Mouse (Mus musculus) forebrain, postnatal 0 days (tissue): ENCODE results near the gene Vps13d. TPM values are rescaled to one million over a fixed set of nuclear protein-coding genes. Genes with fewer than 3 reads are reported as not detected.
A peak's percentile ranks its signal among the peaks of the same experiment; 100 is the strongest.

Experiments
- ATAC-seq: fragments of 200-750 bp; cut with Nextera tagmentation; 2 replicates; pipeline ENCODE4 v1.8.0; 2017; ENCODE audit warnings: mild to moderate bottlenecking, moderate library complexity
- DNase-seq: peaks from one replicate; pipeline ENCODE4 v3.0.0-alpha.2; 2015
- H3K27ac ChIP-seq: fragments of 300-500 bp; sonication (generic); 2 replicates; pipeline ENCODE4 v1.5.1; 2014; ENCODE audit warnings: low read depth, mild to moderate bottlenecking, antibody characterized with exemption, low read length, moderate library complexity, mixed read lengths
- H3K27me3 ChIP-seq: fragments of 300-500 bp; sonication (generic); 2 replicates; pipeline ENCODE4 v1.6.1; 2014; ENCODE audit warnings: mild to moderate bottlenecking, low read length, mixed read lengths; ENCODE audit not compliant: insufficient read depth
- H3K36me3 ChIP-seq: fragments of 300-500 bp; sonication (generic); 2 replicates; pipeline ENCODE4 v1.6.1; 2014; ENCODE audit warnings: mild to moderate bottlenecking, moderate library complexity; ENCODE audit not compliant: insufficient read depth
- H3K4me1 ChIP-seq: fragments of 300-500 bp; sonication (generic); 2 replicates; pipeline ENCODE4 v1.6.1; 2014; ENCODE audit warnings: antibody characterized with exemption; ENCODE audit not compliant: insufficient read depth
- H3K4me2 ChIP-seq: fragments of 300-500 bp; sonication (generic); 2 replicates; pipeline ENCODE4 v1.6.1; 2014; ENCODE audit warnings: low read depth, mild to moderate bottlenecking, moderate library complexity
- H3K4me3 ChIP-seq: fragments of 300-500 bp; sonication (generic); 2 replicates; pipeline ENCODE4 v1.5.1; 2014; ENCODE audit warnings: low read depth, low read length, mixed read lengths
- H3K9ac ChIP-seq: fragments of 300-500 bp; sonication (generic); 2 replicates; pipeline ENCODE4 v1.6.1; 2014; ENCODE audit warnings: mild to moderate bottlenecking
- H3K9me3 ChIP-seq: fragments of 300-500 bp; sonication (generic); 2 replicates; pipeline ENCODE4 v1.6.1; 2016; ENCODE audit warnings: low read length
- CTCF ChIP-seq: sonication (generic); IDR thresholded peaks from 2 replicates; pipeline ENCODE4 v1.5.1; 2016; ENCODE audit warnings: antibody characterized with exemption, control low read depth, low read depth
- WGBS: fragments of 180-500 bp; shearing (Covaris S2); extraction: QIAGEN DNeasy Blood & Tissue Kit; methylation state at CpG from one replicate; pipeline ENCODE4 v1.1.7; 2014; 5-methylcytosine and 5-hydroxymethylcytosine counted together
- polyA plus RNA-seq: library from polyadenylated mRNA; unstranded; fragments of >200 nt; fragmentation: Nextera tagmentation; extraction: Ambion mirVana; gene quantifications from 2 replicates; pipeline ENCODE4 v1.2.1, GENCODE M21; 2015
- total RNA-seq: library from RNA; depleted of rRNA; stranded (reverse); fragments of >200 nt; gene quantifications from 2 replicates; pipeline ENCODE4 v1.2.3, GENCODE M21; 2014

The Vps13d gene
- total and polyA plus RNA-seq, 2 experiments from 2014 or later = 6.4 to 30.8 TPM

DNA sequence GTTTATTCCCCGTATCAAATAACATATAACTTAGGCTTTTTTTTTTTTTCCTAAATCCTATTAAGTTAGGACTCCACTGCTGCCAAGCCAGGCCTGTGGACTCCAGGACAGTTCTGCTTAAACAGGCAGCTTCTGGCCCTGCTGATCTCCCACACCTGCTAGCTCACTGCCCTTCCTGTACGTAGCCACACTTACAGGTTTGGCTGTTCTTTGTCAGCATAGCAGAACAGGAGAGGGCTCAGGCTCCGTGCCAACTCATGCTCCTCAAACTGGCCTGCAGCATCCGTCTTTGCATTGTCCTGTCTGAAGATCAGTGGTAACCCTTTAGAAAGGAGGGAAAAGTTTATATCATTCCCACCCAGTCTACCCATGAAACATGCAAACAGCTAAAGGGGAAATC is 108.3 kb downstream of the Vps13d start:
- H3K27ac ChIP-seq = no peak overlapping the region
- no peaks in the 10 kb centered on the region for H3K9me3 ChIP-seq
- H3K4me1 ChIP-seq = no peaks in the 10 kb centered on the region
- H3K4me3 ChIP-seq = no peak overlapping the region
- H3K36me3 ChIP-seq = peaks cover 61% of the 10 kb centered on the region
- no peak for TF ChIP-seq CTCF
- WGBS = 82% methylated on average over 4 of the region's 4 CpGs
- no peak for DNase-seq
- no peaks in the 10 kb centered on the region for H3K27me3 ChIP-seq
- H3K4me2 ChIP-seq = no peak overlapping the region
- no peak for ATAC-seq
- H3K9ac ChIP-seq = no peak overlapping the region

DNA sequence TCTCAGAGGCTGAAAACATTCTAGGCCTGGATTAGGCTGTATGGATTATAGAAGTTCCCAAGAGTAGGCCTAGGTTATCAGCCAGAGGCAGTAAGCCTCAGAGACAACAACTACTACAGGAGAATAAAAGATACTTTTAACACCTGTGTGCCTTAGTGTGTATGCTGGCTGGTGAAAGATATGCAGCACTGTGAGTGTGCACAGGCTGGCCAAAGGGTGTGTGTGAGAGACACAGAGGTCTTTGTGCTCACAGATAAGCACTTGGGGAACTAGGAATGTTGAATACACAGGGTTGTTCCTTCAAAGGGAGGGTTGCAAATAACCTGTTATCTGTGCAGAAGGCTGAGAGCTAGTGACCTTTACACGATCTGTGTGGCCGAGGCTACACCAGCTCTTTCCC is 115.5 kb downstream of the Vps13d start:
- no peak overlapping the region for H3K4me3 ChIP-seq
- H3K4me2 ChIP-seq = no peak overlapping the region
- H3K27me3 ChIP-seq = no peaks in the 10 kb centered on the region
- H3K36me3 ChIP-seq = peaks cover 62% of the 10 kb centered on the region
- WGBS = 94% methylated on average over 2 of the region's 2 CpGs
- no peak for TF ChIP-seq CTCF
- no peaks in the 10 kb centered on the region for H3K4me1 ChIP-seq
- DNase-seq = no peak
- ATAC-seq = no peak
- no peak overlapping the region for H3K9ac ChIP-seq
- no peak overlapping the region for H3K27ac ChIP-seq
- no peaks in the 10 kb centered on the region for H3K9me3 ChIP-seq

DNA sequence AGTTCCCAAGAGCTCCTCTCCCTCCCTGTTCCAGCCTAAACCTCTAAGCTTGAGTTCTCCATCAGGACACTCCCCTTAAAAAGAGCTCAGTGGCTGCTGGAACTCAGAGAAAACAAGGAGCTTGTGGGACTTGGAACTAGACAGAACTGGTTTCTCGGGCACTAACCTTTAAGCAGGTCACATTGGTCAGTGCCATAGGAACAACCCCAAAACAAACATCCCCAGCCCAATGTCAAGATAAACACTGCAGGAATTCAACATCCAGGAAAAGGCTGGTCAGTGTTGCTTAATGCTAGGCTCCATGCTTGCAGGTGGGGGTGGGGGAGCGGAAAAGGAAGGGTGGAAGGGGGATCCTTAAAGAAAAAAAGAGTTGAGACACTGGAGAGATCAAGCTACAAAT is 120.5 kb downstream of the Vps13d start:
- no peak overlapping the region for H3K27ac ChIP-seq
- WGBS = 93% methylated on average over 2 of the region's 2 CpGs
- no peak for TF ChIP-seq CTCF
- DNase-seq = no peak
- no peak overlapping the region for H3K9ac ChIP-seq
- no peaks in the 10 kb centered on the region for H3K9me3 ChIP-seq
- H3K4me1 ChIP-seq = no peaks in the 10 kb centered on the region
- H3K4me3 ChIP-seq = no peak overlapping the region
- peaks cover 63% of the 10 kb centered on the region for H3K36me3 ChIP-seq
- H3K4me2 ChIP-seq = no peak overlapping the region
- no peaks in the 10 kb centered on the region for H3K27me3 ChIP-seq
- ATAC-seq = no peak

DNA sequence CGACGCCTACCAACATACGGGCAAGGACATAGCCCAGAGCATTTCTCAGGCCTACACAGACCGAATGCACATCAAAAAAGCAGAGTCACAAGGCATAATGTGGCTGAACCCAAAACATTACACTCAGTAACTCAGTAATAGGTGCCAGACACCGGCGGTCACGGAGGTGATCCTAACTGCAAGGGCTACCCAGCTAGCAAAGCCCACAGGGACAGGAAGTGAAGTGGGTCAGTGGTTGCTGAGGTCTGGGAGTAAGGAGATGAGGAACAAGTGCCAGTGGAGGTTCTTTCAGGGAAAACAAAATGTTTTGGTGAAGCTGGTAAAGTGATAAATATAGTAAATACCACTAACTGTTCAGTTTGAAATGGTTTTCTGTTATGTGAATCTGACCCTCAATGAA is 121.1 kb downstream of the Vps13d start:
- Histone ChIP-seq H3K36me3 (peaks cover 61% of the 10 kb centered on the region), H3K4me3 (no peak overlapping the region), H3K27ac (no peak overlapping the region), H3K27me3 (no peaks in the 10 kb centered on the region), H3K9me3 (no peaks in the 10 kb centered on the region), H3K4me1 (no peaks in the 10 kb centered on the region), H3K4me2 (no peak overlapping the region), H3K9ac (no peak overlapping the region)
- no peak for TF ChIP-seq CTCF
- 91% methylated on average over 7 of the region's 7 CpGs for WGBS
- ATAC-seq = no peak
- no peak for DNase-seq

DNA sequence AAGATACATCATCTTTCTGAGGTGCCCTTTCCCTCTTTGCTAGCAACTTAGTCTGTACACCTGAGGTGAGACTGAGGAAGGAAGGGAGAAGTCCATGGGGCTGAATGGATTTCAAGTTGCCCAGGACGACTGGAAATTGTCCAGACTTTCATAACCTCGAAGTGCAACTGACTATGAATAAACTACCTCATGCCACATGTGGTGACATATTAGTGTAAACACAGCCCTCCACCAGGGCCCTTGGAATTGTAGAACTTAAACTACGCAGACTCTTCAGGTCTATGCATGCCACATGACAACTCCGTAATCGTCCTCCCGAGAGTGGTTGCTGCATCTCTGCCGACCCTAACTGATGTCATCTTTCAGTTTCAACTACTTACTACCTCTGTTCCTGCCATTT is 122.9 kb downstream of the Vps13d start:
- no peak overlapping the region for H3K4me3 ChIP-seq
- ATAC-seq = no peak
- H3K27ac ChIP-seq = no peak overlapping the region
- H3K4me2 ChIP-seq = no peak overlapping the region
- H3K4me1 ChIP-seq = no peaks in the 10 kb centered on the region
- no peaks in the 10 kb centered on the region for H3K9me3 ChIP-seq
- no peak for TF ChIP-seq CTCF
- peaks cover 62% of the 10 kb centered on the region for H3K36me3 ChIP-seq
- DNase-seq = no peak
- no peaks in the 10 kb centered on the region for H3K27me3 ChIP-seq
- H3K9ac ChIP-seq = no peak overlapping the region
- WGBS = 93% methylated on average over 7 of the region's 7 CpGs

DNA sequence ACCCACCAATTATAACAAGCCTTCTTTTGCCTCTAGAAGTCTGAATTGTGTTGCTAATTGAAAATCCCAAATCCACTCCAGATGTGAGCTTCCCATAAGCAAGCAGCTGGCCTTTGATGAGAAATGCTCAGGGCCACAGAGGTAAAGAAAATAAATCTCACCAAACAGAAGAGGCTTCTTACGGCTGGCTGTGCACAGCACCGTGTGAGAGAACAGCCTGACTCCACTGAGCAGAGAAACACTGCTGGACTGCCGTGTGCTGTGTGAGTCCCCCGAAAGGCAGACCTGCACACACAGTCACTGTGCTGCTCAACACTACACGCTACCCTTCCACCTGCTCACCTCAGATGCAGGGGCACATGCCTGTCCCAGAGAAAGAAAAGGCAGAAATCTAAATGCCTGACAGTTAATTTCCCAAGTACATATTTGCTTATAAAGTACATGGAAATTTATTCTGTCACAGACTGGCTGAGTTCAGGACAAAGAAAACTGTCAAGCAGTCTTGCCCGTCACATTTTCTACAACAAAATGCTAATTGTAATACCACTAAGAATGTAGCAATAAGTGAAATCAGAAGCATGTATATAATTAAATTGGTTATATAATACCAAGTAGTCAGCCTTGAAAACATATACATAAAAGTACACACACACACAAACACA is 127.7 kb downstream of the Vps13d start:
- Histone ChIP-seq H3K9me3 (no peaks in the 10 kb centered on the region), H3K36me3 (peaks cover 64% of the 10 kb centered on the region), H3K27me3 (no peaks in the 10 kb centered on the region), H3K4me3 (no peak overlapping the region), H3K27ac (peak overlapping the region; percentile 46; the same call in 1 of the 2 replicates), H3K9ac (no peak overlapping the region), H3K4me2 (no peak overlapping the region), H3K4me1 (no peaks in the 10 kb centered on the region)
- TF ChIP-seq CTCF = no peak
- DNase-seq = peak; percentile 14
- 21% methylated on average over 6 of the region's 6 CpGs for WGBS
- ATAC-seq = peak; percentile 55

DNA sequence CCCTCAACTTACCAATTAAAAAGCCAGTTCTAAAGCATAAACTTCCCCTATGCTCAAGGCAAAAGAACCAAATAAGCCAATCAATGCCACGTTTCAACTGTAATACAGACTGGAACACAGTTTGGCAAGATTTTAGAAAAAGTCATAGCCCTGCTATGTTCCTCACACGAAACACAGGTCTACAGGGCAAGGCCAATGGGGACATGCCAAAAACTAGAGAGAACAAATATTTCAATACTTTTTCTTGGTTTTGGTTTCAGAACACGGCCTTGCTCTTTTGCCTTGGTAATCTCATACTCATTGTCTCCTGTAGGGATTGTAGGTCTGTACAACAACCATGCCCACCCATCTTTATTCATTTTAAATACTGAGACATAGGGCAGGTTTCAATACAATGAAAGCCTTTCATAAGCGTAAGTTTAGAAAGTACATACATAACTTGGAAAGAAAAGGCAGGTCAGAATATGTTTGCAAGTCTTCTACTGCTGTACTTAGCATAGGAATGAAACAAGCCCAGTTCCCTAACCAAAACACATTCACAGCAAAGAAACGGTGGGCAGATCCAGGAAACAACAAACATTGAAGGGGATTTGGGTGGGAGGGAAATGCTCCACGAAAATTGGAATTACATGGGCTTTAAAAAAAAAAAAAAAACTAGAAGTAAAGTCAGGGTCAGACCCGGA is 128.3 kb downstream of the Vps13d start:
- WGBS = 57% methylated on average over 7 of the region's 7 CpGs
- H3K27me3 ChIP-seq = no peaks in the 10 kb centered on the region
- no peaks in the 10 kb centered on the region for H3K9me3 ChIP-seq
- DNase-seq (no peak), ATAC-seq (no peak)
- 0 out of 2 replicates have a peak overlapping the region, but pooled peaks have one; percentile 46 for H3K27ac ChIP-seq
- no peaks in the 10 kb centered on the region for H3K4me1 ChIP-seq
- H3K9ac ChIP-seq = no peak overlapping the region
- no peak overlapping the region for H3K4me2 ChIP-seq
- H3K36me3 ChIP-seq = peaks cover 64% of the 10 kb centered on the region
- H3K4me3 ChIP-seq = no peak overlapping the region
- TF ChIP-seq CTCF = no peak
